Mouse (Mus musculus): ENCODE data around the gene Ppp5c. TPM values are rescaled to one million over a fixed set of nuclear protein-coding genes. Genes with fewer than 3 reads are reported as not detected.

The Ppp5c gene
- total and polyA plus RNA-seq, 3 experiments: 50.2 to 112 (median 94.1) TPM

GRCm38 (mm10) chr7:16999650-17000049, 28.1 kb downstream of the Ppp5c start:
- H3K4me1 ChIP-seq (ENCODE audit: insufficient read depth, low read depth, low read length): peaks cover 76% of the 10 kb centered on the region
- H3K36me3 ChIP-seq (replicated peaks): peaks cover 37% of the 10 kb centered on the region
- ATAC-seq (ENCODE audit: extremely low read depth, insufficient number of reproducible peaks, low FRiP score, poor library complexity, severe bottlenecking) (no peak), DNase-seq (ENCODE audit: low spot score) (peak; percentile 66)
- peaks cover 8% of the 10 kb centered on the region; the same call in 1 of the 2 replicates for H3K27me3 ChIP-seq (ENCODE audit: insufficient read depth, low read length)
- peak overlapping the region; percentile 7; the same call in 1 of the 2 replicates for H3K4me3 ChIP-seq (ENCODE audit: low read depth, low read length)
- no peaks in the 10 kb centered on the region for H3K9me3 ChIP-seq (replicated peaks)
- TF ChIP-seq CTCF (IDR thresholded peaks at IDR 0.05; ENCODE audit: low read depth, low read length) (peak; percentile 99), POLR2AphosphoS5 (IDR thresholded peaks at IDR 0.05; ENCODE audit: insufficient replicate concordance, low read depth, low read length) (no peak)

GRCm38 (mm10) chr7:16999233-16999632, 28.5 kb downstream of the Ppp5c start:
- Histone ChIP-seq H3K36me3 (replicated peaks) (peaks cover 33% of the 10 kb centered on the region), H3K4me1 (ENCODE audit: insufficient read depth, low read depth, low read length) (peaks cover 77% of the 10 kb centered on the region), H3K9me3 (replicated peaks) (no peaks in the 10 kb centered on the region), H3K27me3 (ENCODE audit: insufficient read depth, low read length) (peaks cover 11% of the 10 kb centered on the region; the same call in 1 of the 2 replicates), H3K4me3 (ENCODE audit: low read depth, low read length) (peak overlapping the region; percentile 7; the same call in 1 of the 2 replicates)
- peak; percentile 37 for ATAC-seq (ENCODE audit: extremely low read depth, insufficient number of reproducible peaks, low FRiP score, poor library complexity, severe bottlenecking)
- TF ChIP-seq GATA2 (IDR thresholded peaks at IDR 0.05; ENCODE audit: borderline replicate concordance, low read depth, low read length) (no peak), TAL1 (conservative IDR thresholded peaks at IDR 0.05; ENCODE audit: low read depth, low read length) (peak; percentile 53)
- no peak for DNase-seq (ENCODE audit: low spot score)

GRCm38 (mm10) chr7:16995345-16995744, 32.4 kb downstream of the Ppp5c start:
- Histone ChIP-seq H3K27me3 (ENCODE audit: insufficient read depth, low read length) (peaks cover 11% of the 10 kb centered on the region; the same call in 1 of the 2 replicates), H3K4me3 (ENCODE audit: low read depth, low read length) (peak overlapping the region; percentile 72; the same call in 1 of the 2 replicates), H3K9me3 (replicated peaks) (no peaks in the 10 kb centered on the region), H3K36me3 (replicated peaks) (peaks cover 14% of the 10 kb centered on the region), H3K4me1 (ENCODE audit: insufficient read depth, low read depth, low read length) (peaks cover 77% of the 10 kb centered on the region)
- DNase-seq (ENCODE audit: low spot score) (no peak), ATAC-seq (ENCODE audit: extremely low read depth, insufficient number of reproducible peaks, low FRiP score, poor library complexity, severe bottlenecking) (no peak)
- TF ChIP-seq TAL1 (conservative IDR thresholded peaks at IDR 0.05; ENCODE audit: low read depth, low read length) (no peak), CTCF (IDR thresholded peaks at IDR 0.05; ENCODE audit: low read depth, low read length) (no peak), GATA1 (IDR thresholded peaks at IDR 0.05; ENCODE audit: borderline replicate concordance, low read length) (no peak), GATA2 (IDR thresholded peaks at IDR 0.05; ENCODE audit: borderline replicate concordance, low read depth, low read length) (no peak), POLR2AphosphoS5 (IDR thresholded peaks at IDR 0.05; ENCODE audit: insufficient replicate concordance, low read depth, low read length) (no peak)

GRCm38 (mm10) chr7:16994400-16994799, 33.3 kb downstream of the Ppp5c start:
- Histone ChIP-seq H3K4me1 (ENCODE audit: insufficient read depth, low read depth, low read length) (peaks cover 68% of the 10 kb centered on the region), H3K9me3 (replicated peaks) (no peaks in the 10 kb centered on the region), H3K36me3 (replicated peaks) (peaks cover 14% of the 10 kb centered on the region), H3K4me3 (ENCODE audit: low read depth, low read length) (peak overlapping the region; percentile 72), H3K27me3 (ENCODE audit: insufficient read depth, low read length) (peaks cover 11% of the 10 kb centered on the region; the same call in 1 of the 2 replicates)
- TF ChIP-seq GATA1 (IDR thresholded peaks at IDR 0.05; ENCODE audit: borderline replicate concordance, low read length): no peak
- no peak for TF ChIP-seq GATA2 (IDR thresholded peaks at IDR 0.05; ENCODE audit: borderline replicate concordance, low read depth, low read length)
- no peak for TF ChIP-seq CTCF (IDR thresholded peaks at IDR 0.05; ENCODE audit: low read depth, low read length)
- TF ChIP-seq POLR2AphosphoS5 (IDR thresholded peaks at IDR 0.05; ENCODE audit: insufficient replicate concordance, low read depth, low read length): no peak
- TF ChIP-seq TAL1 (conservative IDR thresholded peaks at IDR 0.05; ENCODE audit: low read depth, low read length): no peak
- ATAC-seq (ENCODE audit: extremely low read depth, insufficient number of reproducible peaks, low FRiP score, poor library complexity, severe bottlenecking) (no peak), DNase-seq (ENCODE audit: low spot score) (no peak)

GRCm38 (mm10) chr7:16993651-16994399, 33.9 kb downstream of the Ppp5c start:
- ATAC-seq (ENCODE audit: extremely low read depth, insufficient number of reproducible peaks, low FRiP score, poor library complexity, severe bottlenecking) (peak; percentile 60), DNase-seq (ENCODE audit: low spot score) (peak; percentile 63)
- Histone ChIP-seq H3K4me3 (ENCODE audit: low read depth, low read length) (peak overlapping the region; percentile 72), H3K9me3 (replicated peaks) (no peaks in the 10 kb centered on the region), H3K36me3 (replicated peaks) (peaks cover 14% of the 10 kb centered on the region), H3K27me3 (ENCODE audit: insufficient read depth, low read length) (peaks cover 11% of the 10 kb centered on the region; the same call in 1 of the 2 replicates), H3K4me1 (ENCODE audit: insufficient read depth, low read depth, low read length) (peaks cover 64% of the 10 kb centered on the region)
- TF ChIP-seq GATA2 (IDR thresholded peaks at IDR 0.05; ENCODE audit: borderline replicate concordance, low read depth, low read length) (no peak), POLR2AphosphoS5 (IDR thresholded peaks at IDR 0.05; ENCODE audit: insufficient replicate concordance, low read depth, low read length) (no peak), CTCF (IDR thresholded peaks at IDR 0.05; ENCODE audit: low read depth, low read length) (no peak), TAL1 (conservative IDR thresholded peaks at IDR 0.05; ENCODE audit: low read depth, low read length) (no peak), GATA1 (IDR thresholded peaks at IDR 0.05; ENCODE audit: borderline replicate concordance, low read length) (no peak)

GRCm38 (mm10) chr7:16992451-16992807, 35.3 kb downstream of the Ppp5c start, which contains the start of gene Ccdc8:
Gene Ccdc8 (plus strand): TSS chr7:16992708.
- TF ChIP-seq GATA1 (IDR thresholded peaks at IDR 0.05; ENCODE audit: borderline replicate concordance, low read length) (no peak), POLR2AphosphoS5 (IDR thresholded peaks at IDR 0.05; ENCODE audit: insufficient replicate concordance, low read depth, low read length) (no peak), TAL1 (conservative IDR thresholded peaks at IDR 0.05; ENCODE audit: low read depth, low read length) (no peak), CTCF (IDR thresholded peaks at IDR 0.05; ENCODE audit: low read depth, low read length) (no peak), GATA2 (IDR thresholded peaks at IDR 0.05; ENCODE audit: borderline replicate concordance, low read depth, low read length) (no peak)
- DNase-seq (ENCODE audit: low spot score): no peak
- H3K9me3 ChIP-seq (replicated peaks): no peaks in the 10 kb centered on the region
- H3K4me3 ChIP-seq (ENCODE audit: low read depth, low read length): peak within 1 kb of the TSS; percentile 72
- peaks cover 50% of the 10 kb centered on the region for H3K4me1 ChIP-seq (ENCODE audit: insufficient read depth, low read depth, low read length)
- peaks cover 14% of the 10 kb centered on the region for H3K36me3 ChIP-seq (replicated peaks)
- ATAC-seq (ENCODE audit: extremely low read depth, insufficient number of reproducible peaks, low FRiP score, poor library complexity, severe bottlenecking): no peak
- H3K27me3 ChIP-seq (ENCODE audit: insufficient read depth, low read length): peaks cover 11% of the 10 kb centered on the region; the same call in 1 of the 2 replicates

Measured in G1E (cell line).